Mouse (Mus musculus): ENCODE measurements at regions not wholly inside any gene's neighbourhood (a gene's known extent, or its start where the extent isn't known, plus 50 kb on each side); places are given as distances from the start of the nearest gene placed in this dataset.

- no peak for TF ChIP-seq CTCF (IDR thresholded peaks at IDR 0.05; ENCODE audit: low read depth)
- no peak for TF ChIP-seq EP300 (IDR thresholded peaks at IDR 0.05; ENCODE audit: low read depth)
Observed at GRCm38 (mm10) chr5:120315116-120315515, 116.4 kb upstream of the Lhx5 start.
